ENCODE assay signal across 8 mouse cellular contexts in the genomic region with DNA sequence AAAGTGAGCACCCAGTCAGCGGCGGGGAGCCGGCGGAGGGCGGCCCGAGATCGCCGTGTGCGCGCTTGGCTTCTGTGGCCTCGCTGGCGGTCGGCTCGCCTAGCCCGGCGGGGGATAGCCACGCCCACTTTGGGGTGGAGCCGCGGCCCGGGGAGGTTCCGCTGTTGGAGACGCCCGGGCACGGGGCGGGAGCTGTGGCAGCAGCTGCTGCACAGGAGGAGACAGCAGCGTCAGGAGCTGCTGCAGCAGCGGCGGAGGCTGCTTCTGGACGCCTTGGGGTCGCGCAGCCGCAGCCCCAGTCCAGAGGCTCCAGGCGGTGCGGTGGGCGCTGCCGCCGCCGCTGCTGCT. TPM values are rescaled to one million over a fixed set of nuclear protein-coding genes. Genes with fewer than 3 reads are reported as not detected.
DNase-seq lines count a peak whose midpoint lies in the region; ATAC-seq and TF ChIP-seq lines count a peak whose summit lies in the region.

Ttc7 (plus strand) TSS at position 181 of the 348 bp plus-strand sequence.

- H3K27me3 ChIP-seq in G1E (ENCODE audit: insufficient read depth, low read length) = no peaks in the 10 kb centered on the region; the same call in 1 of the 2 replicates
- H3K27me3 ChIP-seq in forebrain, postnatal 0 days (ENCODE audit: insufficient read depth, low read length) = peaks cover 10% of the 10 kb centered on the region; the same call in 1 of the 2 replicates
- H3K27me3 ChIP-seq in lung, embryonic 16.5 days (ENCODE audit: control insufficient read depth, insufficient read depth, low read depth, low read length) = peaks cover 10% of the 10 kb centered on the region; the same call in 1 of the 2 replicates

- peak within 1 kb of the TSS; percentile 97 for H3K4me3 ChIP-seq in G1E (ENCODE audit: low read depth, low read length)
- peak within 1 kb of the TSS; percentile 67 for H3K4me3 ChIP-seq in forebrain, postnatal 0 days (ENCODE audit: low read depth, low read length)
- peak within 1 kb of the TSS; percentile 82 for H3K4me3 ChIP-seq in lung, embryonic 16.5 days (ENCODE audit: low read length)

- peak within 1 kb of the TSS; percentile 72 for H3K9ac ChIP-seq in forebrain, postnatal 0 days
- H3K9ac ChIP-seq in lung, embryonic 16.5 days (ENCODE audit: low read length) = peak within 1 kb of the TSS; percentile 93

- H3K27ac ChIP-seq in forebrain, postnatal 0 days (ENCODE audit: low read depth, low read length) = peak within 1 kb of the TSS; percentile 59
- peak within 1 kb of the TSS; percentile 97 for H3K27ac ChIP-seq in lung, embryonic 16.5 days (ENCODE audit: low read length)

- peak; percentile 98 for DNase-seq in G1E (ENCODE audit: low spot score)
- peak; percentile 91 to 92 for DNase-seq in cerebellum, adult 18-20 months
- DNase-seq in forebrain, postnatal 0 days = peak; percentile 90
- DNase-seq in heart, postnatal 4 days = peak; percentile 99
- peak; percentile 65 for DNase-seq in layer of hippocampus, adult 9-10 months (ENCODE audit: low spot score)
- peak; percentile 95 for DNase-seq in ovary, postnatal 10 days (ENCODE audit: low spot score)
- peak; percentile 98 to 99 for DNase-seq in thymus, postnatal 10 days (ENCODE audit: low spot score in 2 of 2)

- peaks cover 35% of the 10 kb centered on the region for H3K36me3 ChIP-seq in G1E (replicated peaks)
- H3K36me3 ChIP-seq in forebrain, postnatal 0 days (ENCODE audit: insufficient read depth) = no peaks in the 10 kb centered on the region
- no peaks in the 10 kb centered on the region for H3K36me3 ChIP-seq in lung, embryonic 16.5 days (ENCODE audit: control insufficient read depth, insufficient read depth, low read length)

- H3K4me2 ChIP-seq in forebrain, postnatal 0 days (ENCODE audit: low read depth) = peak within 1 kb of the TSS; percentile 93
- H3K4me2 ChIP-seq in lung, embryonic 16.5 days (ENCODE audit: low read depth, low read length) = peak within 1 kb of the TSS; percentile 99

- under 1% methylated on average over 32 of the region's 38 CpGs for WGBS in forebrain, postnatal 0 days
- under 1% methylated on average over 36 of the region's 38 CpGs for WGBS in lung, embryonic 16.5 days

- no peaks in the 10 kb centered on the region for H3K9me3 ChIP-seq in G1E (replicated peaks)
- no peaks in the 10 kb centered on the region for H3K9me3 ChIP-seq in forebrain, postnatal 0 days (ENCODE audit: low read length)
- no peaks in the 10 kb centered on the region for H3K9me3 ChIP-seq in lung, embryonic 16.5 days (ENCODE audit: control insufficient read depth, low read length)

- ATAC-seq in G1E (ENCODE audit: extremely low read depth, insufficient number of reproducible peaks, low FRiP score, poor library complexity, severe bottlenecking) = peak; percentile 71
- ATAC-seq in forebrain, postnatal 0 days = peak; percentile 94
- ATAC-seq in lung, embryonic 16.5 days (ENCODE audit: low read depth) = peak; percentile 95

- H3K4me1 ChIP-seq in G1E (ENCODE audit: insufficient read depth, low read depth, low read length) = peaks cover 39% of the 10 kb centered on the region
- H3K4me1 ChIP-seq in forebrain, postnatal 0 days (ENCODE audit: insufficient read depth) = 0 out of 2 replicates have a peak, but pooled peaks cover 6% of the 10 kb centered on the region
- H3K4me1 ChIP-seq in lung, embryonic 16.5 days (replicated peaks; ENCODE audit: control insufficient read depth, insufficient read depth, low read length) = peaks cover 27% of the 10 kb centered on the region

- TF ChIP-seq CTCF in G1E (IDR thresholded peaks at IDR 0.05; ENCODE audit: low read depth, low read length) = no peak
- no peak for TF ChIP-seq CTCF in forebrain, postnatal 0 days (IDR thresholded peaks at IDR 0.05; ENCODE audit: low read depth)

RNA-seq across cellular contexts. Expression of gene Ttc7, which starts in this region (rescaled TPM):
- total RNA-seq in G1E (2014; fragmentation: Nextera tagmentation) (26.2 and 34.8 TPM in 2 replicates), G1E (2017) (19.6 and 21.1 TPM in 2 replicates)
- 43.5 and 48.8 TPM in 2 replicates for polyA plus RNA-seq in G1E (2012)
- total RNA-seq in forebrain, postnatal 0 days (2014; rRNA removed) = 6.1 and 6.4 TPM in 2 replicates
- 7.0 and 7.5 TPM in 2 replicates for polyA plus RNA-seq in forebrain, postnatal 0 days (2015; fragmentation: Nextera tagmentation; extraction: Ambion mirVana)
- total RNA-seq in heart, postnatal 4 days (2021) = 1 to 10 TPM; 5.5 TPM
- 6.1 and 6.4 TPM in 2 replicates for polyA plus RNA-seq in lung, embryonic 16.5 days (2015; fragmentation: Nextera tagmentation; extraction: Ambion mirVana)

Comparison
In these comparisons a context has a peak if more than half of its experiments do, and no peak if none do; other contexts are left out.
1. Peak in every context shown above with its lines: DNase-seq, ATAC-seq, H3K4me3 ChIP-seq and H3K27ac ChIP-seq.